Mouse (Mus musculus): ENCODE data around the gene Hexa. TPM values are rescaled to one million over a fixed set of nuclear protein-coding genes. Genes with fewer than 3 reads are reported as not detected.

Hexa gene
- polyA plus RNA-seq (2015; fragmentation: Nextera tagmentation; extraction: Ambion mirVana): 73.2 and 76.8 TPM in 2 replicates

DNA sequence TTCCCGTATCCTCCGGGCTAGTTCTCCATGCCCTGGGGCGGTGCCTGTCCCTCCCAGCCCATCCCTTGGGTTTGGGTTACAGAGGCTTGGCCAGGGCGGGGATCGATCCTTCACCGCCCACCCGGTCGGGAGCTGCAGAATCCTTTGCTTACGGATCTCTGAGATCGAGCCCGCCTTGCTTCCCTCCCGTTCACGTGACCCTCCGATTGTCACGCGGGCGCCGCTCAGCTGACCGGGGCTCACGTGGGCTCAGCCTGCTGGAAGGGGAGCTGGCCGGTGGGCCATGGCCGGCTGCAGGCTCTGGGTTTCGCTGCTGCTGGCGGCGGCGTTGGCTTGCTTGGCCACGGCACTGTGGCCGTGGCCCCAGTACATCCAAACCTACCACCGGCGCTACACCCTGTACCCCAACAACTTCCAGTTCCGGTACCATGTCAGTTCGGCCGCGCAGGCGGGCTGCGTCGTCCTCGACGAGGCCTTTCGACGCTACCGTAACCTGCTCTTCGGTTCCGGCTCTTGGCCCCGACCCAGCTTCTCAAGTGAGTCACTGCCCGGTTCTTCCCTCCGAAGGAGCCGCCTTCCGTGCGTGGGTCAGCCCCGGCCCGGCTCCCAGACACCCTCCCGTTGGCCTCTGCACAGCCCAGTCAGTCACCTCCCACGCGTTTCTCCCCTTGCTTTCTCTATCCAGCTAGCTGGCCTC lies at the start of gene Hexa, which contains the start of gene Tmem202:
Hexa (plus strand) TSS at position 100 of the 697 bp plus-strand sequence.
Tmem202 (minus strand) TSS at position 407 of the 697 bp plus-strand sequence.
- H3K36me3 ChIP-seq: no peaks in the 10 kb centered on the region
- peaks cover 19% of the 10 kb centered on the region for H3K4me1 ChIP-seq
- ATAC-seq (ENCODE audit: low FRiP score, low read depth): peak; percentile 95
- peak within 1 kb of the TSS; percentile 85 for H3K4me2 ChIP-seq (replicated peaks)
- no peaks in the 10 kb centered on the region for H3K27me3 ChIP-seq
- 2% methylated on average over 55 of the region's 55 CpGs for WGBS
- peak within 1 kb of the TSS; percentile 74 for H3K4me3 ChIP-seq
- no peak within 1 kb of the TSS for H3K27ac ChIP-seq
- peak within 1 kb of the TSS; percentile 83 for H3K9ac ChIP-seq
- no peaks in the 10 kb centered on the region for H3K9me3 ChIP-seq

GRCm38 (mm10) chr9:59508146-59508545 lies 31.2 kb upstream of the Hexa start:
- WGBS: 31% methylated on average over 1 of the region's 1 CpGs
- H3K36me3 ChIP-seq: no peaks in the 10 kb centered on the region
- H3K4me1 ChIP-seq: no peaks in the 10 kb centered on the region
- no peaks in the 10 kb centered on the region for H3K9me3 ChIP-seq
- no peak overlapping the region for H3K9ac ChIP-seq
- H3K27me3 ChIP-seq: no peaks in the 10 kb centered on the region
- no peak overlapping the region for H3K4me2 ChIP-seq (replicated peaks)
- H3K27ac ChIP-seq: no peak overlapping the region
- ATAC-seq (ENCODE audit: low FRiP score, low read depth): no peak
- H3K4me3 ChIP-seq: no peak overlapping the region

GRCm38 (mm10) chr9:59512381-59512780 lies 27.0 kb upstream of the Hexa start:
- no peaks in the 10 kb centered on the region for H3K36me3 ChIP-seq
- no peak overlapping the region for H3K9ac ChIP-seq
- no peak overlapping the region for H3K4me2 ChIP-seq (replicated peaks)
- 0 out of 2 replicates have a peak, but pooled peaks cover 4% of the 10 kb centered on the region for H3K4me1 ChIP-seq
- H3K4me3 ChIP-seq: no peak overlapping the region
- WGBS: 31% methylated on average over 4 of the region's 4 CpGs
- H3K27ac ChIP-seq: no peak overlapping the region
- H3K27me3 ChIP-seq: no peaks in the 10 kb centered on the region
- H3K9me3 ChIP-seq: no peaks in the 10 kb centered on the region
- no peak for ATAC-seq (ENCODE audit: low FRiP score, low read depth)

DNA sequence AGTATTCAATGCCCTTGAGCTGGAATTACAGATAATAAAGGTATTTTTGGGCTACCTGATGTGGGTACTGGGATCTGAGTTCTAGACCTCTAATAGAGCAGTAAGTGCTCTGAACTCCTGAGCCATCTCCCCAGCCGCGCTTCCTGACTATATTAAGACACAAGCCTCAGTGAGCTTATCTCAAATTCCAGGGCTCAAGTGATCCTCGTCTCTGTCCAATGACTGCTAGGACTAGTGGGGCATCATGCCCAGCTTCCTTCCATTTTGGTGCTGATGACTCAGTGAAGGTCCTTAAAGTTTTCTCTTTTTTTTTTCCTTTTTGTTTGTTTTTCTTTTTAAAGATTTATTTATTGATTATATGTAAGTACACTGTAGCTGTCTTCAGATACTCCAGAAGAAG lies 24.3 kb upstream of the Hexa start:
- H3K4me1 ChIP-seq: 0 out of 2 replicates have a peak, but pooled peaks cover 4% of the 10 kb centered on the region
- no peak for ATAC-seq (ENCODE audit: low FRiP score, low read depth)
- 69% methylated on average over 3 of the region's 3 CpGs for WGBS

GRCm38 (mm10) chr9:59517127-59517526 lies 22.2 kb upstream of the Hexa start:
- ATAC-seq (ENCODE audit: low FRiP score, low read depth): no peak
- WGBS: 40% methylated on average over 7 of the region's 7 CpGs
- H3K4me1 ChIP-seq: 0 out of 2 replicates have a peak, but pooled peaks cover 4% of the 10 kb centered on the region
- H3K9ac ChIP-seq: 0 out of 2 replicates have a peak overlapping the region, but pooled peaks have one; percentile 13
- H3K27me3 ChIP-seq: no peaks in the 10 kb centered on the region
- no peak overlapping the region for H3K4me3 ChIP-seq
- no peaks in the 10 kb centered on the region for H3K36me3 ChIP-seq
- H3K4me2 ChIP-seq (replicated peaks): 0 out of 2 replicates have a peak overlapping the region, but pooled peaks have one; percentile 16
- no peak overlapping the region for H3K27ac ChIP-seq
- H3K9me3 ChIP-seq: no peaks in the 10 kb centered on the region

More for the DNA sequence above, 24.3 kb upstream of the Hexa start:
- Histone ChIP-seq H3K36me3 (no peaks in the 10 kb centered on the region), H3K9me3 (no peaks in the 10 kb centered on the region), H3K27ac (no peak overlapping the region), H3K27me3 (no peaks in the 10 kb centered on the region), H3K9ac (no peak overlapping the region), H3K4me2 (replicated peaks) (no peak overlapping the region), H3K4me3 (no peak overlapping the region)

DNA sequence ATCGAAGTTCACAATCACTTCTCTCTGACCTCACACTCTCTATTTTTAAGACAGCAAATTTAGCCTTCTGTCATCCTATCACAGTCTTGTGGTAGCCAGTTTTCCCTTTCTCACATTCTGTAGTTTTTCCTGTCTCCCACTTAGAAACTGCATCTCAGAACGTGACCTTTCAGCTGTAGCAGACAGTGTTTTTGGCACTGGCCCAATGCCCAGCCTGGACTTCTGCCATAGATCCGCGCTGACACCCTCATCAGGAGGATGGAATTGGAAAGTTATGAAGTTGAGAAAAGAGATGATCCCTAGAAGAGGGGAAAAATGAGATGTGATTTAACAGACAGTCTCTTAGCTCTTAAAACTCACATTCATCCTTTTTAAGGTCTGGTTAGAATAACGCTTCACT lies 20.4 kb upstream of the Hexa start:
- Histone ChIP-seq H3K27ac (no peak overlapping the region), H3K4me1 (0 out of 2 replicates have a peak, but pooled peaks cover 4% of the 10 kb centered on the region), H3K4me2 (replicated peaks) (no peak overlapping the region), H3K9ac (no peak overlapping the region), H3K36me3 (no peaks in the 10 kb centered on the region), H3K9me3 (no peaks in the 10 kb centered on the region), H3K4me3 (no peak overlapping the region), H3K27me3 (no peaks in the 10 kb centered on the region)
- WGBS: 81% methylated on average over 5 of the region's 5 CpGs
- no peak for ATAC-seq (ENCODE audit: low FRiP score, low read depth)

DNA sequence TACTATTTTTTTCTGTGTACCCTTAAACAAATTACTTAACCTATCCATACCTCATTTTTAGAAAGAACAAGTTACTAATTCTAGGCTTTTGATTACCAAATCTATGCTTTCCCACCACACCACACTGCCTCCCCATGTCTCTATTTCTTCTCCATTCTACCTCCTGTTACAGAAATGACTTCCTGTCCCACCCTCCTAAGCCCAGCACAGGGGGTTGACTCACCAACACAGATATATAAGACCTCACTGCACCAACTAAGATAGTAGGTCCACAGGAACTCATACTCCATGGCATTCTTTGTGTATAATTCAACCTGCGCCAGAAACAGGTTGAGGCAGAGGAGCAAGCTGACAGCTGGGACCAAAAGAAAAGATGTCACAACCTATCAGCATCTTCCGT lies 19.9 kb upstream of the Hexa start:
- Histone ChIP-seq H3K36me3 (no peaks in the 10 kb centered on the region), H3K27ac (no peak overlapping the region), H3K9me3 (no peaks in the 10 kb centered on the region), H3K4me1 (0 out of 2 replicates have a peak, but pooled peaks cover 4% of the 10 kb centered on the region), H3K27me3 (no peaks in the 10 kb centered on the region), H3K9ac (no peak overlapping the region), H3K4me3 (no peak overlapping the region), H3K4me2 (replicated peaks) (no peak overlapping the region)
- WGBS: 98% methylated on average over 2 of the region's 2 CpGs
- no peak for ATAC-seq (ENCODE audit: low FRiP score, low read depth)

DNA sequence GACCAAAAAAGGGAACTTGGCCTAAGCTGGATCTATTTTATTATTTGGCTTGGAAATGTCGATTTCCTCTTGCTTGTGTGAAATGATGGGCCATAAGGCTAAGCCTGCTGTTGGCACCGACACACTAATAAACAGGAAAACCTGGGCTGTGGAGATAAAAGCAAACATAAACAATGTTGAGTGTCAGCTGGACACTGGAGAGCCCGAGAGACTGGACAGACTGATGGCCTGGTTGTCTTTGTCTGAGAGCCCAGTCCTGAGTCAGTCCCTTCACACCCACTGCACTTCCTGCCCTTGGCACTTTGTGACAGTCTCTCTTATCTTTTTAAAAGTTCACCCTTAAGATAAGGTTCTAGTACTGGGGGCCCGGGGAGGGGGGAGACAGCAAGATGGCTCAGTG lies 16.4 kb upstream of the Hexa start:
- Histone ChIP-seq H3K4me3 (no peak overlapping the region), H3K27me3 (no peaks in the 10 kb centered on the region), H3K9ac (no peak overlapping the region), H3K4me2 (replicated peaks) (no peak overlapping the region), H3K4me1 (no peaks in the 10 kb centered on the region), H3K9me3 (no peaks in the 10 kb centered on the region), H3K36me3 (no peaks in the 10 kb centered on the region), H3K27ac (no peak overlapping the region)
- 46% methylated on average over 4 of the region's 4 CpGs for WGBS
- no peak for ATAC-seq (ENCODE audit: low FRiP score, low read depth)

DNA sequence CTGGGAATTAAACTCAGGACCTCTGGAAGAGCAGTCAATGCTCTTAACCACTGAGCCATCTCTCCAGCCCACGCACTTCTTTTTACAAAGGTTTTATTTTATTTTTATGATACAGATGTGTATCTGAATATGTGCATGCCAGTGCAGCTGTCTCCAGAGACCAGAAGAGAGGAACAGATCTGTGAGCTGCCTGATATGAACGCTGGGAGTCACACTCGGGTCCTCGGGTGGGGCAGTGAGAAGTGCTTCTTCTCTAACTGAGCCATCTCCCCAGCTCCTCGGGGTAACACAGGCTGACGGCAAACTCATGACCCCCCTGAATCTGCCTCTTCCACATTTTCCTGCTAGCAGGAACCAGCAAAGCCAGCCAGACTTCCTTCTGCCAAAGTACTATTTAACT lies 12.6 kb upstream of the Hexa start:
- Histone ChIP-seq H3K4me2 (replicated peaks) (no peak overlapping the region), H3K9me3 (no peaks in the 10 kb centered on the region), H3K4me1 (no peaks in the 10 kb centered on the region), H3K27me3 (no peaks in the 10 kb centered on the region), H3K4me3 (no peak overlapping the region), H3K36me3 (no peaks in the 10 kb centered on the region), H3K27ac (no peak overlapping the region), H3K9ac (no peak overlapping the region)
- 78% methylated on average over 6 of the region's 6 CpGs for WGBS
- ATAC-seq (ENCODE audit: low FRiP score, low read depth): no peak

DNA sequence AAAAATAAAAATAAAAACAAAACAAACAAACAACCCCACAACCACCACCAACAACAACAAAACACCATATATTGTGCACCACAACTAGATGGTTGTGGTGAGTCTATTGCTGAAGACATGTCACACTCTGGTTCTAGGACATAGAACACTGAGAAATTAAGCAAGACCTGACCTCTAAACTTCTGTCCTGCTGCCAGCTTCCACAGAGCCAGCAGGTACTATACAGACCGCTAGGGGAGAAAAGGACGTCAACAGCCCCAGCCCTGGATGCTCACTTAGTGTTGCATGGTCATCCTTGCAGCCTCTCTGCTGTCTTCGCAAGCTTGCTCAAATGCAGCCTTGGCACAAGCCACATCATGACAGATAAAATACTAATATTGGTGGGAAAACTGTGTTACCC lies 11.8 kb upstream of the Hexa start:
- Histone ChIP-seq H3K4me1 (no peaks in the 10 kb centered on the region), H3K4me3 (no peak overlapping the region), H3K36me3 (no peaks in the 10 kb centered on the region), H3K4me2 (replicated peaks) (no peak overlapping the region), H3K9ac (no peak overlapping the region), H3K27me3 (no peaks in the 10 kb centered on the region), H3K9me3 (no peaks in the 10 kb centered on the region), H3K27ac (no peak overlapping the region)
- 87% methylated on average over 3 of the region's 3 CpGs for WGBS
- no peak for ATAC-seq (ENCODE audit: low FRiP score, low read depth)

DNA sequence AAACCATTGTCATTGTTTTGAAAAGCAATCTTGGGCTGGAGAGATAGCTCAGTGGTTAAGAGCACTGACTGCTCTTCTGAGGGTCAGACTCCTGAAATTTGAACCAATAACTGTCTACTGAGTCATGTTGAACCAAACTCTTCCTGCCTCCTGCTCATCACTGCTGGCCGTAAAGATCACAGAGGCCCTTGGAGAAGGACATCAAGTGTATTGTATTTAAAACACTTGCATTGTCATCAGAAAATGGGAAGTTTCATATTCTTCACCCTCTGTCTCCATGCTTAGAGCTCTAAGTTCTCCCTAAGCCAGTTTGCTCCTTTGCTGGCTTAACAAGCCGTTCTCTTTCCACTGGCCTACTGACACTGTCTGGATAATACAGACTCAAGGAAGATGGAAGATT lies 11.1 kb upstream of the Hexa start:
- no peak for ATAC-seq (ENCODE audit: low FRiP score, low read depth)
- Histone ChIP-seq H3K9me3 (no peaks in the 10 kb centered on the region), H3K4me2 (replicated peaks) (no peak overlapping the region), H3K4me1 (no peaks in the 10 kb centered on the region), H3K9ac (no peak overlapping the region), H3K4me3 (no peak overlapping the region), H3K36me3 (no peaks in the 10 kb centered on the region), H3K27ac (no peak overlapping the region), H3K27me3 (no peaks in the 10 kb centered on the region)
- 88% methylated on average over 2 of the region's 2 CpGs for WGBS

- no peaks in the 10 kb centered on the region for H3K27me3 ChIP-seq
- no peaks in the 10 kb centered on the region for H3K4me1 ChIP-seq
- no peak for ATAC-seq (ENCODE audit: low FRiP score, low read depth)
- H3K36me3 ChIP-seq: no peaks in the 10 kb centered on the region
- no peaks in the 10 kb centered on the region for H3K9me3 ChIP-seq
- no peak overlapping the region for H3K4me3 ChIP-seq
- no peak overlapping the region for H3K9ac ChIP-seq
- WGBS: 47% methylated on average over 5 of the region's 5 CpGs
- no peak overlapping the region for H3K4me2 ChIP-seq (replicated peaks)
- no peak overlapping the region for H3K27ac ChIP-seq
Observed at GRCm38 (mm10) chr9:59531645-59532044, 7.7 kb upstream of the Hexa start.

DNA sequence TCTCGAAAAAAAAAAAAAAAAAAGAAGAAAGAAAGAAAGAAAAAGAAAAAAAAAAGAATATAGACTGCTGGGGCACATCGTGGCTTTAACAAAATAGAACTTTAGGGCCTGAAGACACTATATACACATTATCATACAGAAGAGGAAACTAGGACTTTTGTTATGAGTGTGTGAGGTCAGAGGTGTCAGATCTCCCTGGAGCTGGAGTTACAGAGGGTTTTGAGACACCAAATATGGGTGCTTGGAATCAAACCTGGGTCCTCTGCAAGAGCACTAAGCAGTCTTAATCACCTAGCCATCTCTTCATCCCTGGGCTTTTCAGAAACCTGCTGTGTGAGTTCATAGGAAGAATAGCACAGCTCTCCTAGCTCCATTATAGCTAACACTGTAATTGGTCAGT lies 5.9 kb upstream of the Hexa start:
- Histone ChIP-seq H3K27me3 (no peaks in the 10 kb centered on the region), H3K9ac (no peak overlapping the region), H3K9me3 (no peaks in the 10 kb centered on the region), H3K36me3 (no peaks in the 10 kb centered on the region), H3K27ac (no peak overlapping the region), H3K4me2 (replicated peaks) (no peak overlapping the region), H3K4me1 (no peaks in the 10 kb centered on the region), H3K4me3 (no peak overlapping the region)
- ATAC-seq (ENCODE audit: low FRiP score, low read depth): no peak
- WGBS: 75% methylated on average over 2 of the region's 2 CpGs

All from limb, embryonic 13.5 days (tissue).